Mouse (Mus musculus): ENCODE data around the gene Dnmt3a.

DNA sequence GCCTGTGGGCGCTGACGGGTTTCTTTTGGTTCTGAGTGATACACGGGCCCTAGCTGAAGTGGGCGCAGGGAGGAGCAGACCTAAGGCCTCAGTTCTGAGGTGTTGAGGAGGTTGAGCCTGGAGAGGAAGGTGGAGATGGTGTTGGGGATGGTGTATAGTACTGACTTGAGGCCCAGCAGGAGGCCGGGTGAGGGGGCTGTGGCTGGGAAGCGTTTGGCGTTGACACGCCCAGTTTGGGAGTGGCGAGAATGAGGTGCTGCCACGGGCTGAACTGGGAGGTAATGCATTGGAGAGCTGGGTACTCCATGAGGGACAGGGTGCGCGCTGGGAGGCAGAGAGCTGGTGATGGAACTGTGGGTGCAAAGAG lies 19.9 kb downstream of the Dnmt3a start:
- no peak for TF ChIP-seq CTCF (IDR thresholded peaks at IDR 0.05; ENCODE audit: insufficient read depth, low read length)
- TF ChIP-seq POLR2A (IDR thresholded peaks at IDR 0.05; ENCODE audit: borderline replicate concordance, extremely low read depth, low read depth, low read length) = no peak

Measured in lung, adult 2 months (tissue).